Mouse (Mus musculus) stomach, embryonic 14.5 days (tissue): ENCODE results near the gene Nhlh1. TPM values are rescaled to one million over a fixed set of nuclear protein-coding genes. Genes with fewer than 3 reads are reported as not detected.

Experiments
- ATAC-seq: fragments of 200-750 bp; cut with Nextera tagmentation; 2 replicates; pipeline ENCODE4 v1.8.0; 2017; ENCODE audit warnings: low read depth, moderate TSS enrichment; ENCODE audit not compliant: insufficient number of reproducible peaks, insufficient read depth, low FRiP score
- H3K27ac ChIP-seq: fragments of 300-500 bp; sonication (generic); 2 replicates; pipeline ENCODE4 v1.5.1; 2014; ENCODE audit warnings: mild to moderate bottlenecking, low read length, moderate library complexity, mixed read lengths
- H3K27me3 ChIP-seq: fragments of 300-500 bp; sonication (generic); 2 replicates; pipeline ENCODE4 v1.6.1; 2014; ENCODE audit warnings: low read length, control low read depth, mixed read lengths; ENCODE audit not compliant: control insufficient read depth, insufficient read depth
- H3K36me3 ChIP-seq: fragments of 300-500 bp; sonication (generic); 2 replicates; pipeline ENCODE4 v1.6.1; 2014; ENCODE audit warnings: mild to moderate bottlenecking, control low read depth, low read length, moderate library complexity, mixed read lengths; ENCODE audit not compliant: control insufficient read depth, insufficient read depth
- H3K4me1 ChIP-seq: fragments of 300-500 bp; sonication (generic); 2 replicates; pipeline ENCODE4 v1.6.1; 2014; ENCODE audit warnings: low read length, control low read depth, mixed read lengths; ENCODE audit not compliant: control insufficient read depth, insufficient read depth
- H3K4me2 ChIP-seq: fragments of 300-500 bp; sonication (generic); replicated peaks from 2 replicates; pipeline ENCODE4 v1.6.1; 2014; ENCODE audit warnings: low read depth, low read length, control low read depth
- H3K4me3 ChIP-seq: fragments of 300-500 bp; sonication (generic); 2 replicates; pipeline ENCODE4 v1.5.1; 2014; ENCODE audit warnings: low read depth, low read length, control low read depth
- H3K9ac ChIP-seq: fragments of 300-500 bp; sonication (generic); replicated peaks from 2 replicates; pipeline ENCODE4 v1.6.1; 2014; ENCODE audit warnings: low read depth, mild to moderate bottlenecking, control low read depth, low read length, moderate library complexity, mixed read lengths
- H3K9me3 ChIP-seq: fragments of 300-500 bp; sonication (generic); 2 replicates; pipeline ENCODE4 v1.6.1; 2016; ENCODE audit warnings: low read depth, low read length, control low read depth; ENCODE audit not compliant: control insufficient read depth
- WGBS: fragments of 180-500 bp; shearing (Covaris S2); extraction: QIAGEN DNeasy Blood & Tissue Kit; methylation state at CpG from one replicate; pipeline ENCODE4 v1.1.7; 2014; 5-methylcytosine and 5-hydroxymethylcytosine counted together
- polyA plus RNA-seq: library from polyadenylated mRNA; unstranded; fragments of >200 nt; fragmentation: Nextera tagmentation; extraction: Ambion mirVana; gene quantifications from 2 replicates; pipeline ENCODE4 v1.2.1, GENCODE M21; 2014

Gene Nhlh1
- polyA plus RNA-seq, 1 experiment from 2014 or later, result not detected

DNA sequence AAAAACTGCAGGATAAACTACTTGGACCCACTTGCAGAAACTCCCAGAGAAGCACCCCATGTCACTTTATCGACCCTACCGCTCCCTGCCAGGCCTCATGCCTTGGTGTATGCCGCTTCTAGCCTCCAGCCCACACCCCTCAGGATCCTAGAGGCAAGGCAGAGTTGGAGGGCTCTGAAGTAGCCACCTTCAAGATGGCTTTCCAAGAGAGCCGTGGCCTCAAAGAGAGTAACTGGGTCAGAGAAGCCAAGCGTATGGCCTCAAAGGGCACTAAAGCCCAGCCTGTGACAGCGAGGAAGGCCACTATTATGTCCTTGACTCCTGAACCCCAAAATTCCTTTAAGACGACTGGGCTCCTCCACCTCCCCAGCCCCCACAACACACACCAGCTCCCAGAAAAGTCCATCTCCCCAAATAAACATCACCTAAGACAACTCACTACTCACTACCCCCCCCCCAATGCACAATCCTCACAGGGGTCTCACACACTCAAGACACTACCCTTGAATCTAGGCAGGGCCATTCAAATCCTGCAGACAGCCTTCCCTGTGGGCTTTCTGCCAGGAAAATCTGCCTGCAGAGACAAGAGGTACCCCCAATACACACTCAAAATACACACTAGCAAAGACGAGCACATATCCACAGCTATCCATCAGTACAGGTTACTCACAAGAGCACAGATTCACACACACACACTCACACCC is 32.0 kb downstream of the Nhlh1 start:
- Histone ChIP-seq H3K27ac (peak overlapping the region; percentile 10; the same call in 1 of the 2 replicates), H3K36me3 (no peaks in the 10 kb centered on the region), H3K27me3 (no peaks in the 10 kb centered on the region), H3K9me3 (no peaks in the 10 kb centered on the region), H3K9ac (no peak overlapping the region), H3K4me3 (peak overlapping the region; percentile 94), H3K4me2 (peak overlapping the region; percentile 71), H3K4me1 (peaks cover 29% of the 10 kb centered on the region)
- no peak for ATAC-seq
- 50% methylated on average over 8 of the region's 8 CpGs for WGBS

- peaks cover 37% of the 10 kb centered on the region for H3K4me1 ChIP-seq
- no peaks in the 10 kb centered on the region for H3K27me3 ChIP-seq
- no peaks in the 10 kb centered on the region for H3K9me3 ChIP-seq
- WGBS, result 56% methylated on average over 9 of the region's 9 CpGs
- H3K9ac ChIP-seq, result no peak overlapping the region
- H3K4me3 ChIP-seq, result no peak overlapping the region
- ATAC-seq, result no peak
- H3K4me2 ChIP-seq, result no peak overlapping the region; the same call in 1 of the 2 replicates
- no peaks in the 10 kb centered on the region for H3K36me3 ChIP-seq
- H3K27ac ChIP-seq, result no peak overlapping the region
These were observed 33.1 kb downstream of the Nhlh1 start for GRCm38 (mm10) chr1:172024140-172024895.

DNA sequence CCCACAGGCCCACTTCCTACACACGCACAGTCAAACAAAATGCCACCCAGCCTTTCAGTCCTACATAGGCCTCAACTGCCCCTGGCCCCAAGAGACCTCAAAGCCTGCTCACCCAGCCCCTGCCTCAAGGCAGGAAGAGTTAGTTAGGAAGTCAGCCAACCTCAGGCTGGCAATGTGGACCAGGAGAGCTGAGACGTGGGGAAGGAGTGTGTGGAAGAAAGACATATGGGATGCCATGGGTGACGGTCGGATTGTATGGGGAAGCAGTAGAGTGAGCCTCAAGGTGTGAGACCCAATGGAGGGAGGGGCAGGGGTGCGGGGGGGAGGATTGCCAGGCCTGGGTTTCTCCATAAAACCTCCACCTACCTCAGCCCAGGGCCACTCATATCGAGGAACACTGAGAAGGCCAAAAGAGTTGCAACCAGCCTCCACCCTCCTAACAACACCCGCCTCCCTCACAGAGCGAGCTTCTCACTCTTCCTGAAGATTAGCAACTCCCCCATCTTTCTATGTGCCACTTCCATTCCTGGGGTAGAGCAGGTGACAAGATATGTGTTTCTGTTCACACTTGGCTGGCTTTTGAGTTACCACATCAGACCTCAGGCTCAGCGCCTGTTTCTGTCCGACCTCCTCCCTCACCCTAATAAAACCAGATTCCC is 37.4 kb downstream of the Nhlh1 start:
- Histone ChIP-seq H3K27ac (peak overlapping the region; percentile 63; the same call in 1 of the 2 replicates), H3K36me3 (no peaks in the 10 kb centered on the region), H3K9me3 (no peaks in the 10 kb centered on the region), H3K27me3 (no peaks in the 10 kb centered on the region), H3K9ac (no peak overlapping the region), H3K4me2 (no peak overlapping the region), H3K4me3 (no peak overlapping the region), H3K4me1 (peaks cover 42% of the 10 kb centered on the region)
- ATAC-seq, result no peak
- 70% methylated on average over 10 of the region's 10 CpGs for WGBS

GRCm38 (mm10) chr1:172019339-172019738 is 38.0 kb downstream of the Nhlh1 start:
- H3K4me1 ChIP-seq, result peaks cover 36% of the 10 kb centered on the region; the same call in 1 of the 2 replicates
- H3K9ac ChIP-seq, result no peak overlapping the region
- peak; percentile 60; the same call in 1 of the 2 replicates for ATAC-seq
- 83% methylated on average over 4 of the region's 4 CpGs for WGBS
- H3K4me3 ChIP-seq, result no peak overlapping the region
- no peak overlapping the region for H3K4me2 ChIP-seq
- no peaks in the 10 kb centered on the region for H3K9me3 ChIP-seq
- H3K27me3 ChIP-seq, result no peaks in the 10 kb centered on the region
- H3K36me3 ChIP-seq, result no peaks in the 10 kb centered on the region
- H3K27ac ChIP-seq, result peak overlapping the region; percentile 7; the same call in 1 of the 2 replicates

GRCm38 (mm10) chr1:172018336-172019311 is 38.7 kb downstream of the Nhlh1 start:
- ATAC-seq, result peak; percentile 57
- Histone ChIP-seq H3K36me3 (no peaks in the 10 kb centered on the region), H3K4me2 (no peak overlapping the region), H3K9ac (no peak overlapping the region), H3K27me3 (no peaks in the 10 kb centered on the region), H3K4me3 (no peak overlapping the region), H3K9me3 (no peaks in the 10 kb centered on the region), H3K4me1 (peaks cover 34% of the 10 kb centered on the region; the same call in 1 of the 2 replicates), H3K27ac (peak overlapping the region; percentile 7; the same call in 1 of the 2 replicates)
- 86% methylated on average over 9 of the region's 9 CpGs for WGBS

GRCm38 (mm10) chr1:172017517-172018070 is 39.8 kb downstream of the Nhlh1 start:
- 64% methylated on average over 6 of the region's 6 CpGs for WGBS

GRCm38 (mm10) chr1:172016660-172017516 is 40.5 kb downstream of the Nhlh1 start:
- Histone ChIP-seq H3K27me3 (no peaks in the 10 kb centered on the region), H3K36me3 (peaks cover 6% of the 10 kb centered on the region; the same call in 1 of the 2 replicates), H3K27ac (peak overlapping the region; percentile 3; the same call in 1 of the 2 replicates), H3K4me1 (peaks cover 31% of the 10 kb centered on the region; the same call in 1 of the 2 replicates), H3K9ac (no peak overlapping the region), H3K4me2 (no peak overlapping the region), H3K9me3 (no peaks in the 10 kb centered on the region), H3K4me3 (no peak overlapping the region)
- no peak for ATAC-seq
- WGBS, result 26% methylated on average over 6 of the region's 6 CpGs

More at GRCm38 (mm10) chr1:172017517-172018070, 39.8 kb downstream of the Nhlh1 start:
- H3K36me3 ChIP-seq, result peaks cover 5% of the 10 kb centered on the region; the same call in 1 of the 2 replicates
- no peaks in the 10 kb centered on the region for H3K9me3 ChIP-seq
- 0 out of 2 replicates have a peak overlapping the region, but pooled peaks have one; percentile 10 for H3K27ac ChIP-seq
- peaks cover 34% of the 10 kb centered on the region; the same call in 1 of the 2 replicates for H3K4me1 ChIP-seq
- H3K4me2 ChIP-seq, result no peak overlapping the region
- no peak overlapping the region for H3K9ac ChIP-seq
- H3K4me3 ChIP-seq, result no peak overlapping the region
- no peaks in the 10 kb centered on the region for H3K27me3 ChIP-seq
- ATAC-seq, result no peak
